Mouse (Mus musculus) intestine, embryonic 14.5 days (tissue): ENCODE results near the gene Rab29. TPM values are rescaled to one million over a fixed set of nuclear protein-coding genes. Genes with fewer than 3 reads are reported as not detected.
A peak's percentile ranks its signal among the peaks of the same experiment; 100 is the strongest.
"Not testable (repeated sequence)": the region's sequence is repeated elsewhere in the genome, so short reads cannot be mapped to it uniquely, and the experiment has no call there.

Source experiments
- ATAC-seq: fragments of 200-750 bp; cut with Nextera tagmentation; replicated peaks from 2 replicates; pipeline ENCODE4 v1.8.0; 2017; ENCODE audit warnings: low read depth, moderate number of reproducible peaks, moderate TSS enrichment, moderate library complexity; ENCODE audit not compliant: low FRiP score, low TSS enrichment
- DNase-seq: peaks from one replicate; pipeline ENCODE4 v3.0.0-alpha.2; 2018; ENCODE audit warnings: low spot score
- H3K27ac ChIP-seq: fragments of 300-500 bp; sonication (generic); 2 replicates; pipeline ENCODE4 v1.5.1; 2014; ENCODE audit warnings: low read depth, mild to moderate bottlenecking, control low read depth
- H3K27me3 ChIP-seq: fragments of 300-500 bp; sonication (generic); replicated peaks from 2 replicates; pipeline ENCODE4 v1.6.1; 2014; ENCODE audit warnings: low read length, control low read depth; ENCODE audit not compliant: control insufficient read depth, insufficient read depth
- H3K36me3 ChIP-seq: fragments of 300-500 bp; sonication (generic); 2 replicates; pipeline ENCODE4 v1.6.1; 2014; ENCODE audit warnings: low read length, control low read depth; ENCODE audit not compliant: control insufficient read depth, insufficient read depth
- H3K4me1 ChIP-seq: fragments of 300-500 bp; sonication (generic); replicated peaks from 2 replicates; pipeline ENCODE4 v1.6.1; 2014; ENCODE audit warnings: low read length, control low read depth, mixed read lengths; ENCODE audit not compliant: control insufficient read depth, insufficient read depth
- H3K4me2 ChIP-seq: fragments of 300-500 bp; sonication (generic); 2 replicates; pipeline ENCODE4 v1.6.1; 2014; ENCODE audit warnings: low read length
- H3K4me3 ChIP-seq: fragments of 300-500 bp; sonication (generic); 2 replicates; pipeline ENCODE4 v1.5.1; 2014; ENCODE audit warnings: low read depth, low read length, control low read depth, mixed read lengths
- H3K9ac ChIP-seq: fragments of 300-500 bp; sonication (generic); 2 replicates; pipeline ENCODE4 v1.6.1; 2014; ENCODE audit warnings: mild to moderate bottlenecking, low read length
- H3K9me3 ChIP-seq: fragments of 300-500 bp; sonication (generic); 2 replicates; pipeline ENCODE4 v1.6.1; 2016; ENCODE audit warnings: low read length, control low read depth; ENCODE audit not compliant: control insufficient read depth
- WGBS: fragments of 180-500 bp; shearing (Covaris S2); extraction: QIAGEN DNeasy Blood & Tissue Kit; methylation state at CpG from one replicate; pipeline ENCODE4 v1.1.7; 2014; 5-methylcytosine and 5-hydroxymethylcytosine counted together
- polyA plus RNA-seq: library from polyadenylated mRNA; unstranded; fragments of >200 nt; fragmentation: Nextera tagmentation; extraction: Ambion mirVana; gene quantifications from 2 replicates; pipeline ENCODE4 v1.2.1, GENCODE M21; 2014

Rab29 gene
- 17.6 and 18.4 TPM in 2 replicates for polyA plus RNA-seq

DNA sequence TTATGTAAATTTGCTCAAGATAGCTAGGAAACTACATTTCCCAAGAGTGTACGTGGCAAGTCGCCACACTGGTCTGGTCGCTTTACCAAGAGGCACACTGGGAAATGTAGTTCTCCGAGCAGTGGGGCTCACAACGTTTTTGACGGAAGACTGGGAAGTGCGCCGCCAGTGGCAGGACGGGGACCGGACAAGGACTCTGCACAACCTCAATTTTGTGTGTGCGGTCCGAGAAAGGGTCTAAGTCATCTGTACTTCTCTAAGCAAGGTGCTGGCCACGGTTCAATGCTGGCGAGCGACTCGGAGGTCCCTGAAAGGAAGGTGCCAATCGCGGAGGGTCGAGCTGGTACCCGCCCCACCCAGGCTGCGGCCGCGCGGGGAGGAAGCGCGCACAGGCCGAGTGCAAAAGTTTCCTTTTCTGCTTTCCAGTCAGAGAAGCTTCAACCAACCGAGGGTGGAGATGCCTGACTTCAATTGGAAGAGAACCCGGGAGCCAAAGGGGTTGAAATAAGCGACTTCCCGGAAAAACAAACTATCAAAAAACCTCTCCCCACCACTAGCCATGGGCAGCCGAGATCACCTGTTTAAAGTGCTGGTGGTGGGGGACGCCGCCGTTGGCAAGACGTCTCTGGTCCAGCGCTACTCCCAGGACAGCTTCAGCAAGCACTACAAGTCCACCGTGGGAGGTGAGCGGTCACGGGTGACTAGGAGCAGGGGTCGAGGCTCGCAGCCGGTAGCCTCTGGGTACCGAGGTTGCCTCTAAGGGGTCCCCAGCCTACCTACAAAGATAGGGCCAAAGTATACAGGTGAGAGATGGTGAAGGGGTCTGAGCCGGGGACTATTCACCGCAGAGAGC is at the start of gene Rab29:
Gene Rab29, plus strand, starts transcription at position 132 of the 853 bp plus-strand sequence.
- H3K36me3 ChIP-seq = no peaks in the 10 kb centered on the region
- DNase-seq (peak; percentile 93), ATAC-seq (peak; percentile 90)
- 1% methylated on average over 46 of the region's 46 CpGs for WGBS
- H3K9ac ChIP-seq = peak within 1 kb of the TSS; percentile 58
- no peak within 1 kb of the TSS for H3K27ac ChIP-seq
- no peaks in the 10 kb centered on the region for H3K27me3 ChIP-seq
- peak within 1 kb of the TSS; percentile 75 for H3K4me2 ChIP-seq
- H3K4me3 ChIP-seq = peak within 1 kb of the TSS; percentile 67
- H3K4me1 ChIP-seq = no peaks in the 10 kb centered on the region; the same call in 1 of the 2 replicates
- H3K9me3 ChIP-seq = no peaks in the 10 kb centered on the region

DNA sequence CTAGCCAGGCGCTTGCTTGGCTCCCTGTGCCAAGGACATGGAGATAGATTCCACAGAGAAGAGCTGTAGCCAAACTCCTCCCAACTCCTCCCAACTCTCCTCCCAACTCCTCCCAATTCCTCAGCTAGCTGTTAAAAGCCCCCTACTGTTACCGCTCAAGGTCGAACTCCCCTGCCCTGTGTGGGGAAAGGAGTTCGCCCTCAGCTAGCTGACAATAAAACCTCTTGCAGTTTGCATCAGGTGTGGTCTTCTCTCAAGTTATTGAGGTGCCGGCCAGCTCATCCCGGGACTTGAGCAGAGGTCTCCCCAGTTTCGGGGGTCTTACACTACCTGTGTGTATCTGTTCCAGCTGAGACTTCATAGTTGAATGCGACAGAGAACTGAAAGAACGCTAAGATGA is 46.7 kb upstream of the Rab29 start:
- not testable (repeated sequence) for H3K4me3 ChIP-seq, H3K27me3 ChIP-seq, H3K4me1 ChIP-seq, H3K9ac ChIP-seq, H3K9me3 ChIP-seq, DNase-seq, H3K27ac ChIP-seq, ATAC-seq, H3K36me3 ChIP-seq, H3K4me2 ChIP-seq
- 73% methylated on average over 8 of the region's 9 CpGs for WGBS

DNA sequence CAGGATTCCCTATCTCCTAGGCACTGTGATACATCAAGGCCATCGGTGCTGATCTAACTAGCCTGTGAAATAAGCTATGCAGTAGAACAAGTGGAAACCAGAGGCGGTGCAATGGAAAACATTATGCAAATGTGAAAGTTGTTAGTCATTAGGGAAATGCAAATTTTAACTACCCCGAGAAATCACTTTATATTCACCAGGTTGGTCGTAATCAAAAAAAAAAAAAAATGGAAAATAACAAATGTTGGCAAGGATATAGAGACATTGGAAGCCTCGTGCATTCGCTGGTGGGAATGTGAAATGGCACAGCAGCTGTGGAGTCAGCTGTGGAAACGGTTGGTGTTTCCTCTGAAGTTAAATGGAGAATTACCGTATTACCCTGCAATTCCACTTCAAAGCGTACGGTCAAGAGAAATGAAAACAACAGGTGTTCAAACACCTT is 46.1 kb upstream of the Rab29 start:
- H3K27ac ChIP-seq = no peak overlapping the region
- H3K27me3 ChIP-seq = no peaks in the 10 kb centered on the region
- no peaks in the 10 kb centered on the region for H3K9me3 ChIP-seq
- ATAC-seq (no peak), DNase-seq (no peak)
- no peak overlapping the region for H3K4me3 ChIP-seq
- H3K36me3 ChIP-seq = no peaks in the 10 kb centered on the region
- H3K4me2 ChIP-seq = no peak overlapping the region
- H3K4me1 ChIP-seq = no peaks in the 10 kb centered on the region
- H3K9ac ChIP-seq = no peak overlapping the region
- WGBS = 80% methylated on average over 10 of the region's 10 CpGs

DNA sequence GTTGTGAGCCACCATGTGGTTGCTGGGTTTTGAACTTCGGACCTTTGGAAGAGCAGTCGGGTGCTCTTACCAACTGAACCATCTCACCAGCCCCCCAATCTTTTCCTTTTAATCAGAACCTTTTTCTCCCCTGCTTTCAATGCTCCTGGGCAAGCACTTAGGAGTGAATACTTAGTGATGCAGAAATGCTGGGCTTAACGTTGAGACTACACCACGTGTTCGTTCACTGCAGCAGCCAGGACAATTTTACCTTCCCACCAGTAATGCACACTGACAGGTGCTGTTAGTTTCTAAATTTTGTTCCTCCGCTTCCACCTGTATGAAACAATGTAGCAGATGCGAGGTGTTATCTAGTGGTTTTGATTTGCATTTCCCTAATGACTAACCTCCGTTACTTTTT is 44.7 kb upstream of the Rab29 start:
- Histone ChIP-seq H3K4me3 (no peak overlapping the region), H3K9ac (no peak overlapping the region), H3K27me3 (no peaks in the 10 kb centered on the region), H3K4me1 (peaks cover 3% of the 10 kb centered on the region; the same call in 1 of the 2 replicates), H3K4me2 (no peak overlapping the region), H3K9me3 (no peaks in the 10 kb centered on the region), H3K36me3 (no peaks in the 10 kb centered on the region), H3K27ac (no peak overlapping the region)
- WGBS = 83% methylated on average over 8 of the region's 8 CpGs
- no peak for ATAC-seq
- DNase-seq = no peak

- Histone ChIP-seq H3K4me2 (no peak overlapping the region), H3K9ac (no peak overlapping the region), H3K9me3 (no peaks in the 10 kb centered on the region), H3K4me3 (no peak overlapping the region), H3K27me3 (no peaks in the 10 kb centered on the region), H3K36me3 (no peaks in the 10 kb centered on the region), H3K27ac (no peak overlapping the region), H3K4me1 (peaks cover 5% of the 10 kb centered on the region; the same call in 1 of the 2 replicates)
- WGBS = 72% methylated on average over 1 of the region's 1 CpGs
- no peak for DNase-seq
- no peak for ATAC-seq
Measured at GRCm38 (mm10) chr1:131822856-131823492, 44.0 kb upstream of the Rab29 start.

- Histone ChIP-seq H3K9me3 (no peaks in the 10 kb centered on the region), H3K27me3 (no peaks in the 10 kb centered on the region), H3K9ac (no peak overlapping the region), H3K4me1 (peaks cover 5% of the 10 kb centered on the region; the same call in 1 of the 2 replicates), H3K36me3 (no peaks in the 10 kb centered on the region), H3K4me3 (no peak overlapping the region), H3K4me2 (no peak overlapping the region), H3K27ac (no peak overlapping the region)
- WGBS = 40% methylated on average over 5 of the region's 5 CpGs
- ATAC-seq = no peak
- DNase-seq = no peak
Measured at GRCm38 (mm10) chr1:131823563-131823962, 43.5 kb upstream of the Rab29 start.

- WGBS = 87% methylated on average over 11 of the region's 11 CpGs
- no peak overlapping the region for H3K9ac ChIP-seq
- H3K9me3 ChIP-seq = no peaks in the 10 kb centered on the region
- no peak for ATAC-seq
- H3K4me1 ChIP-seq = peaks cover 14% of the 10 kb centered on the region
- H3K4me2 ChIP-seq = no peak overlapping the region
- no peak overlapping the region for H3K4me3 ChIP-seq
- H3K36me3 ChIP-seq = no peaks in the 10 kb centered on the region
- no peaks in the 10 kb centered on the region for H3K27me3 ChIP-seq
- H3K27ac ChIP-seq = no peak overlapping the region
- DNase-seq = no peak
Measured at GRCm38 (mm10) chr1:131824528-131825181, 42.4 kb upstream of the Rab29 start.

- H3K36me3 ChIP-seq = peaks cover 16% of the 10 kb centered on the region
- H3K27me3 ChIP-seq = no peaks in the 10 kb centered on the region
- WGBS = 3% methylated on average over 21 of the region's 25 CpGs
- peaks cover 14% of the 10 kb centered on the region for H3K4me1 ChIP-seq
- no peaks in the 10 kb centered on the region for H3K9me3 ChIP-seq
- peak within 1 kb of the TSS; percentile 77 for H3K27ac ChIP-seq
- no peak for DNase-seq
- peak within 1 kb of the TSS; percentile 80 for H3K4me2 ChIP-seq
- peak within 1 kb of the TSS; percentile 73 for H3K9ac ChIP-seq
- peak; percentile 71 for ATAC-seq
- peak within 1 kb of the TSS; percentile 61 for H3K4me3 ChIP-seq
Measured at GRCm38 (mm10) chr1:131827207-131827786, 39.7 kb upstream of the Rab29 start, which contains the start of gene Slc41a1. TSS of gene Slc41a1 (plus strand) at chr1:131827493.
